Mouse (Mus musculus): ENCODE data around the gene Fos.

DNA sequence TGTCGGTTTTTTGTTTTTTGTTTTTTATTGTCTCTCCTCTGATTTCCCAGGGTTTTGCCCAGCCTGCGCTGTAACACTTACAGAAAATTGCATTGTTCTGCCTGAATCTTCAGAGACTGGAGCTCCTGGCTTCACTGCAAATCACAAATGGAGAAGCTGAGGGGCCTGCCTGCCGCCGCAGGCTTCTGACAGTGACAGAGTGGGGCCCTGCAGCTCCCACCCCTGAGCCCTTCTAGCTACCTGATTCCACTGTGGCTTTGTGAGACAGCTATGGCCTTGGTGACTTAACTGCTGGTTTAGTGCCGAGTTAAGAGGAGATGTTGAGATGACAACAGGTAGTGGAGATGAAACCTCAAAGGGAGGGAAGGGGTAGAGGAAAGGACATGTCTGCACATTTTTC is 44.3 kb downstream of the Fos start:
- TF ChIP-seq CTCF (conservative IDR thresholded peaks at IDR 0.05; ENCODE audit: low read length): no peak
- TF ChIP-seq NANOG (IDR thresholded peaks at IDR 0.05; ENCODE audit: borderline replicate concordance, low read length): no peak
- no peak for TF ChIP-seq POU5F1 (IDR thresholded peaks at IDR 0.05; ENCODE audit: borderline replicate concordance, low read length)
